Mouse (Mus musculus): ENCODE measurements at regions not wholly inside any gene's neighbourhood (a gene's known extent, or its start where the extent isn't known, plus 50 kb on each side); places are given as distances from the start of the nearest gene placed in this dataset.
A peak's percentile ranks its signal among the peaks of the same experiment; 100 is the strongest.

GRCm38 (mm10) chr9:120731952-120732622 lies 160.8 kb downstream of the Rpl14 start:
- 0 out of 2 replicates have a peak, but pooled peaks cover 4% of the 10 kb centered on the region for H3K9me3 ChIP-seq (replicated peaks; ENCODE audit: control insufficient read depth, low read length)
- peak overlapping the region; percentile 38; the same call in 1 of the 2 replicates for H3K9ac ChIP-seq (ENCODE audit: low read length)
- WGBS: 39% methylated on average over 8 of the region's 8 CpGs
- H3K4me3 ChIP-seq (replicated peaks; ENCODE audit: low read length): no peak overlapping the region
- no peaks in the 10 kb centered on the region for H3K27me3 ChIP-seq (ENCODE audit: control insufficient read depth, insufficient read depth, low read length)
- H3K4me2 ChIP-seq (ENCODE audit: low read depth, low read length): no peak overlapping the region
- no peaks in the 10 kb centered on the region for H3K36me3 ChIP-seq (ENCODE audit: control insufficient read depth, insufficient read depth, low read length)
- H3K27ac ChIP-seq (ENCODE audit: low read length): no peak overlapping the region
- H3K4me1 ChIP-seq (ENCODE audit: control insufficient read depth, insufficient read depth, low read length): peaks cover 19% of the 10 kb centered on the region; the same call in 1 of the 2 replicates
- no peak for ATAC-seq (ENCODE audit: insufficient read depth, low FRiP score)

- no peak for ATAC-seq (ENCODE audit: insufficient read depth, low FRiP score)
- H3K4me2 ChIP-seq (ENCODE audit: low read depth, low read length): no peak overlapping the region
- H3K4me1 ChIP-seq (ENCODE audit: control insufficient read depth, insufficient read depth, low read length): peaks cover 19% of the 10 kb centered on the region; the same call in 1 of the 2 replicates
- 0 out of 2 replicates have a peak, but pooled peaks cover 4% of the 10 kb centered on the region for H3K9me3 ChIP-seq (replicated peaks; ENCODE audit: control insufficient read depth, low read length)
- WGBS: 45% methylated on average over 14 of the region's 14 CpGs
- no peak overlapping the region for H3K4me3 ChIP-seq (replicated peaks; ENCODE audit: low read length)
- no peaks in the 10 kb centered on the region for H3K27me3 ChIP-seq (ENCODE audit: control insufficient read depth, insufficient read depth, low read length)
- no peak overlapping the region; the same call in 1 of the 2 replicates for H3K9ac ChIP-seq (ENCODE audit: low read length)
- no peaks in the 10 kb centered on the region for H3K36me3 ChIP-seq (ENCODE audit: control insufficient read depth, insufficient read depth, low read length)
- H3K27ac ChIP-seq (ENCODE audit: low read length): no peak overlapping the region
These were observed 161.5 kb downstream of the Rpl14 start for GRCm38 (mm10) chr9:120732650-120733293.

- Histone ChIP-seq H3K27me3 (ENCODE audit: control insufficient read depth, insufficient read depth, low read length) (no peaks in the 10 kb centered on the region), H3K9me3 (replicated peaks; ENCODE audit: control insufficient read depth, low read length) (0 out of 2 replicates have a peak, but pooled peaks cover 2% of the 10 kb centered on the region), H3K4me1 (ENCODE audit: control insufficient read depth, insufficient read depth, low read length) (peaks cover 26% of the 10 kb centered on the region), H3K4me3 (replicated peaks; ENCODE audit: low read length) (no peak overlapping the region), H3K36me3 (ENCODE audit: control insufficient read depth, insufficient read depth, low read length) (no peaks in the 10 kb centered on the region), H3K27ac (ENCODE audit: low read length) (0 out of 2 replicates have a peak overlapping the region, but pooled peaks have one; percentile 13), H3K4me2 (ENCODE audit: low read depth, low read length) (no peak overlapping the region), H3K9ac (ENCODE audit: low read length) (no peak overlapping the region)
- 56% methylated on average over 11 of the region's 11 CpGs for WGBS
- ATAC-seq (ENCODE audit: insufficient read depth, low FRiP score): no peak
These were observed 162.6 kb downstream of the Rpl14 start for GRCm38 (mm10) chr9:120733681-120734465.

- Histone ChIP-seq H3K27me3 (ENCODE audit: control insufficient read depth, insufficient read depth, low read length) (no peaks in the 10 kb centered on the region), H3K9me3 (replicated peaks; ENCODE audit: control insufficient read depth, low read length) (no peaks in the 10 kb centered on the region), H3K4me1 (ENCODE audit: control insufficient read depth, insufficient read depth, low read length) (peaks cover 40% of the 10 kb centered on the region), H3K4me3 (replicated peaks; ENCODE audit: low read length) (no peak overlapping the region), H3K4me2 (ENCODE audit: low read depth, low read length) (no peak overlapping the region), H3K9ac (ENCODE audit: low read length) (no peak overlapping the region), H3K27ac (ENCODE audit: low read length) (no peak overlapping the region), H3K36me3 (ENCODE audit: control insufficient read depth, insufficient read depth, low read length) (no peaks in the 10 kb centered on the region)
- ATAC-seq (ENCODE audit: insufficient read depth, low FRiP score): no peak
- 64% methylated on average over 7 of the region's 7 CpGs for WGBS
These were observed 164.0 kb downstream of the Rpl14 start for GRCm38 (mm10) chr9:120735217-120735616.

GRCm38 (mm10) chr9:120737956-120738355 lies 166.7 kb downstream of the Rpl14 start:
- H3K27ac ChIP-seq (ENCODE audit: low read length): 0 out of 2 replicates have a peak overlapping the region, but pooled peaks have one; percentile 97
- H3K4me2 ChIP-seq (ENCODE audit: low read depth, low read length): no peak overlapping the region
- peaks cover 39% of the 10 kb centered on the region for H3K4me1 ChIP-seq (ENCODE audit: control insufficient read depth, insufficient read depth, low read length)
- H3K4me3 ChIP-seq (replicated peaks; ENCODE audit: low read length): no peak overlapping the region
- H3K27me3 ChIP-seq (ENCODE audit: control insufficient read depth, insufficient read depth, low read length): no peaks in the 10 kb centered on the region
- no peaks in the 10 kb centered on the region for H3K9me3 ChIP-seq (replicated peaks; ENCODE audit: control insufficient read depth, low read length)
- WGBS: 18% methylated on average over 1 of the region's 1 CpGs
- H3K9ac ChIP-seq (ENCODE audit: low read length): no peak overlapping the region
- ATAC-seq (ENCODE audit: insufficient read depth, low FRiP score): peak; percentile 58; the same call in 1 of the 2 replicates
- H3K36me3 ChIP-seq (ENCODE audit: control insufficient read depth, insufficient read depth, low read length): no peaks in the 10 kb centered on the region

GRCm38 (mm10) chr9:120739199-120739952 lies 168.1 kb downstream of the Rpl14 start:
- Histone ChIP-seq H3K36me3 (ENCODE audit: control insufficient read depth, insufficient read depth, low read length) (no peaks in the 10 kb centered on the region), H3K4me2 (ENCODE audit: low read depth, low read length) (0 out of 2 replicates have a peak overlapping the region, but pooled peaks have one; percentile 7), H3K27me3 (ENCODE audit: control insufficient read depth, insufficient read depth, low read length) (no peaks in the 10 kb centered on the region), H3K9me3 (replicated peaks; ENCODE audit: control insufficient read depth, low read length) (no peaks in the 10 kb centered on the region), H3K4me3 (replicated peaks; ENCODE audit: low read length) (no peak overlapping the region), H3K9ac (ENCODE audit: low read length) (peak overlapping the region; percentile 9), H3K4me1 (ENCODE audit: control insufficient read depth, insufficient read depth, low read length) (peaks cover 25% of the 10 kb centered on the region), H3K27ac (ENCODE audit: low read length) (peak overlapping the region; percentile 97)
- WGBS: 30% methylated on average over 14 of the region's 14 CpGs
- ATAC-seq (ENCODE audit: insufficient read depth, low FRiP score): peak; percentile 71

GRCm38 (mm10) chr9:120739953-120740524 lies 168.8 kb downstream of the Rpl14 start:
- no peaks in the 10 kb centered on the region for H3K9me3 ChIP-seq (replicated peaks; ENCODE audit: control insufficient read depth, low read length)
- no peak overlapping the region for H3K4me2 ChIP-seq (ENCODE audit: low read depth, low read length)
- no peak overlapping the region for H3K4me3 ChIP-seq (replicated peaks; ENCODE audit: low read length)
- peak overlapping the region; percentile 97 for H3K27ac ChIP-seq (ENCODE audit: low read length)
- WGBS: 34% methylated on average over 6 of the region's 6 CpGs
- H3K9ac ChIP-seq (ENCODE audit: low read length): peak overlapping the region; percentile 9
- ATAC-seq (ENCODE audit: insufficient read depth, low FRiP score): peak; percentile 9; the same call in 1 of the 2 replicates
- H3K27me3 ChIP-seq (ENCODE audit: control insufficient read depth, insufficient read depth, low read length): no peaks in the 10 kb centered on the region
- H3K36me3 ChIP-seq (ENCODE audit: control insufficient read depth, insufficient read depth, low read length): no peaks in the 10 kb centered on the region
- H3K4me1 ChIP-seq (ENCODE audit: control insufficient read depth, insufficient read depth, low read length): peaks cover 24% of the 10 kb centered on the region

GRCm38 (mm10) chr9:120741521-120741920 lies 170.3 kb downstream of the Rpl14 start:
- no peak overlapping the region for H3K4me2 ChIP-seq (ENCODE audit: low read depth, low read length)
- H3K9ac ChIP-seq (ENCODE audit: low read length): no peak overlapping the region
- H3K27me3 ChIP-seq (ENCODE audit: control insufficient read depth, insufficient read depth, low read length): no peaks in the 10 kb centered on the region
- no peaks in the 10 kb centered on the region for H3K9me3 ChIP-seq (replicated peaks; ENCODE audit: control insufficient read depth, low read length)
- WGBS: 84% methylated on average over 2 of the region's 2 CpGs
- H3K4me1 ChIP-seq (ENCODE audit: control insufficient read depth, insufficient read depth, low read length): peaks cover 24% of the 10 kb centered on the region
- H3K4me3 ChIP-seq (replicated peaks; ENCODE audit: low read length): no peak overlapping the region
- no peak for ATAC-seq (ENCODE audit: insufficient read depth, low FRiP score)
- no peaks in the 10 kb centered on the region for H3K36me3 ChIP-seq (ENCODE audit: control insufficient read depth, insufficient read depth, low read length)
- H3K27ac ChIP-seq (ENCODE audit: low read length): no peak overlapping the region
